Mouse (Mus musculus): Measurements from ENCODE around the gene Sema3e.

Sema3e gene

DNA sequence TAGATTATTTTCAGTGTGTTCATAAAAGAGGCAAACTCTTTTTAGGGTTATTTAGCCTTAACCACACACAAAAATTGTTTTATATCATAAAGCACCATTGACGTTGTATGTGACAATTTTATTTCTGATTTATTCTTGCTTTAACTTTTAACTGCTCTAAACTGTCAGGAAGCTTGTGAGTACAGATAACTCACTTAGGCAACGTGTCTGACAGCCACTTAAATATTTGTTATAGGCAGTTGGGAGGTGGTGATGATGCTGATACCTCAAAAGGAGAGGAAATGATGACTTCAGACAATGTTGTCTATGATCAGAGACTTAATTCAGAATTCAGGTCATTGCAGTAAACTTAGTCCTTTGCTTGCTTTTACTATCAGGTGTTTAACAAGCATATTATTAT is 181.7 kb downstream of the Sema3e start:
- DNase-seq (ENCODE audit: low spot score) = no peak

DNA sequence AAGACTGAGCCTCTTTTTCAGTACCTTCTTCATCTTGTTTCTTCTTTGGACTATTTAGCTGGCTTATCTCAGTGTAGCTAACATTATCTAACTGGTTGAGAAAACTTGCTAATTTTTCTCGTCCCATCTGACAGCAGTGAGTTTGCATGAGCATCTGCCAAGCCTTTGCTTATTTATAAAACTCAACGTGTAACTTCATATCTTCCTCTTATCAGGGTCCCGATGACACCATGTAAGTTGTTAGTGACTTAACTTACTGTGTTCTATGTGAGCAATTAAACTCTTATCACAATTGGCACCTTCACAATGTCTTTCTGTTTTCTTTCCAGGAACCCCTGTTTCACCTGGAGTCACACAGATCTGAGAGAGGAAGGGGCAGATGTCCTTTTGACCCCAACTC is 184.9 kb downstream of the Sema3e start:
- no peak for DNase-seq (ENCODE audit: low spot score)

DNA sequence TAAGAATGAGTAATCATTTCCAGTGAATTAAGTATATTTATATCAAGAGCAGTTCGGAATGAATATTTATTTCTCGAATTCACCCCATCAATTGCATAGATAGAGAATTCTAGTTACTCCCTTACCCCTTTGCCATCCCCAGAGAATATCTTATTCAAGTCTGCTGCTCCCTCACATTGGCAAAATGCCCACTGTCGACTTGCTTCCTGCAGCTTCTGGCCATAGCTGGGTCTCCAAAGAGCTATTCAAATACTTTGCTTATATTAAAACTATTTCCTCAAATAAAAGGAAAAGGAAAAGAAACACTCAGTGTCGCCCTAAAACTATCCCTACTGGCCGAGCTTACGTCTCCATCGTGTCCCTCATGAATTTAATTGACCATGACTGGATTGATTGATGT is 191.1 kb downstream of the Sema3e start:
- no peak for DNase-seq (ENCODE audit: low spot score)

DNA sequence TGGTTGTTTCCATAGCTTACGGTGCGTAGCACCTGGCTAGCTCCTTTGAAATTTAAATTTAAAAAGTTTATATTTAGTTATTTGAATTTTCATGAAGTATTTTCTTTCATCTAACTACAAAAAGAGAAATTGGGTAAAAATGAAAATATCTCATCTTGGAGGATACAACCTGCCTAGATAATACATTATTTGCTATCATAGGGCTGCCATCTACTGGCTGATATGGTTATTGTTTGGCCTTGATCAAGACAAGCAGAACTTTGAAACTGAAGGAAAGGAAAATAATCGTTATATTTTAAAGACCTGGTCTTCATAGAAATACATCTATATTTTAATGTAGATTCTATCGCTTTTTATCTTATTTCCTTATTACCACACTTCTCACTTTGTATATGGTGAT is 193.6 kb downstream of the Sema3e start:
- no peak for DNase-seq (ENCODE audit: low spot score)

DNA sequence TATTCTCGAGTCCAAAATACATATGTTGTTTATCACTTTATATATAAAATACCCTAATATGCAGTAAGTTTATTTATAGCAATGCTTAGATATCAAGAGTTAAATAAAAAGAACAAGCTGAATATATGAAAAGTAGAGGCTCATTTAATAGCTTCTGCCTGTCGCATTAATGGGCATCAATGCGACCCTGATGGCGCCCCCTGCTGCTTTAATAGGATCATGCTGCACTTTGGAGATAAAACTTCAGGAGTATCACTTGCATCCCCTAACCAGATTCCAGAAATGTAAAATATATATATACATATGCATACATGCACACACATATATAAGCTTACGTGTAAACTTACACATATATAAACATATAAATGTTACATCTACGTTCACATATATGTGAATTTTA is 199.4 kb downstream of the Sema3e start:
- DNase-seq (ENCODE audit: low spot score) = no peak

DNA sequence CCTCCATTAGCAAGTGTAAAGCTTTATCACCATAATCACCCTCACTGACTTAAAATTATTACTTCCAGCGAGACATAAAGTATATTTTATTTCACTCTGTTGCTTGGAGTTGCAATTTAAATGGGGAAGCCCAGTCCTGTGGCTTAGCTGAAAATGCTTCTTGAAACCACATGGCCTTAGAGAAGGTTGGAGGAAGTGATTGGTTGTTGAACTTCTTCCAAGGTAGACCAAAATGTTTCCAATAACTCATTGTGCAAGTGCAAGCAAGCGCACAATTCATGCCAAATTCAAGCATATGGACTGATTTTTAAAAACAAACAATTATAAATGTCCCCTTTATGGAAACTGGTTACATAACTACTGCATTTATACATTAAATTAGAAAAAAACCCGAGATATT is 206.0 kb downstream of the Sema3e start:
- no peak for DNase-seq (ENCODE audit: low spot score)

DNA sequence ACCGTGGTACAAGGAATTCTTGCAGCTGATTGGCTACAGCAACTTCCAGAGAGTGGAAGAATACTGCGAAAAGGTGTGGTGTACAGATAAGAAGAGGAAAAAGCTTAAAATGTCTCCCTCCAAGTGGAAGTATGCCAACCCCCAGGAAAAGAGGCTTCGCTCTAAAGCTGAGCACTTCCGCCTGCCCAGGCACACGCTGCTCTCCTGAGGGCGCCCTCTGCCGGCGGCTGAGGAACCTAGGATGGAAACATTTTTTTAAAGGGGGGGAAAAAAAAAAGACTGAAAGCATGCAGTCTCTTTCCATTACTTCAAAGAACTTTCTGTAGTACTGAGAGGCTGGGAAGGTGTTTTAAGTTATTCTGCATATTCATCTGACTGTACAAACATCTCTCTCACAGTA is 227.5 kb downstream of the Sema3e start:
- DNase-seq (ENCODE audit: low spot score) = no peak

GRCm38 (mm10) chr5:14253328-14253727 is 228.3 kb downstream of the Sema3e start:
- DNase-seq (ENCODE audit: low spot score) = no peak

DNA sequence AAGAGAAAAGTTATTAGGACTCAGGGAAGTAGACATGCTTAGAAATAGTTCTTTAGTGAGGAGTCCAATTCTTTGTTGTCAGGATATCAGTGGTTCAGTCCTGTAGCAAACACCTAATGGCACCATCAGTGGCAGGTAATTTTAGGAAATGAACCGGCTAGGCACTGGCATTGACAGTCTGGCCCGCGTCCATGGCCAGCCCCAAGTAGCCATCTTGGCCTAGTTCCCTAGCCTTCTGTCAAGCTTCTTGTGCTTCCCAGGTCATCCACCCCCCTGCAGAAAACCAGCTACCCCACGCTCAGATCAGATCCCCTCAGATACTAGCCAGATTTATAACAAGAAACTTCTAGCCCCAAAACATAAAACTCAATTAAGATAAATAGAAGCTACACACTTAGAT is 235.1 kb downstream of the Sema3e start:
- no peak for DNase-seq (ENCODE audit: low spot score)

GRCm38 (mm10) chr5:14267400-14267799 is 242.3 kb downstream of the Sema3e start:
- no peak for DNase-seq (ENCODE audit: low spot score)

Measured in ovary, adult 18-20 months (tissue).